Mouse (Mus musculus) lung, adult 2 months (tissue): ENCODE measurements at regions not wholly inside any gene's neighbourhood (a gene's known extent, or its start where the extent isn't known, plus 50 kb on each side); places are given as distances from the start of the nearest gene placed in this dataset.

Source experiments
- DNase-seq: peaks from one replicate; pipeline ENCODE4 v3.0.0; 2022
- H3K4me1 ChIP-seq: fragments of 200-500 bp; 2 replicates; pipeline ENCODE4 v1.6.1; 2011; ENCODE audit warnings: low read length; ENCODE audit not compliant: control insufficient read depth, insufficient read depth
- H3K4me3 ChIP-seq: fragments of 200-500 bp; replicated peaks from 2 replicates; pipeline ENCODE3; 2011; ENCODE audit warnings: low read depth, mild to moderate bottlenecking, control low read depth, low read length; ENCODE audit errors: extremely low read depth
- CTCF ChIP-seq: fragments of 200-500 bp; IDR thresholded peaks from 2 replicates; pipeline ENCODE4 v1.5.1; 2011; ENCODE audit warnings: mild to moderate bottlenecking, low read length, control low read depth; ENCODE audit not compliant: insufficient read depth
- POLR2A ChIP-seq: fragments of 200-500 bp; IDR thresholded peaks from 2 replicates; pipeline ENCODE4 v1.6.1; 2011; ENCODE audit warnings: low read depth, mild to moderate bottlenecking, control low read depth, low read length, borderline replicate concordance; ENCODE audit errors: extremely low read depth
- WGBS: fragments of 180-500 bp; shearing (Covaris S2); methylation state at CpG from one replicate; pipeline ENCODE4 v1.1.7; 2018; 5-methylcytosine and 5-hydroxymethylcytosine counted together

DNA sequence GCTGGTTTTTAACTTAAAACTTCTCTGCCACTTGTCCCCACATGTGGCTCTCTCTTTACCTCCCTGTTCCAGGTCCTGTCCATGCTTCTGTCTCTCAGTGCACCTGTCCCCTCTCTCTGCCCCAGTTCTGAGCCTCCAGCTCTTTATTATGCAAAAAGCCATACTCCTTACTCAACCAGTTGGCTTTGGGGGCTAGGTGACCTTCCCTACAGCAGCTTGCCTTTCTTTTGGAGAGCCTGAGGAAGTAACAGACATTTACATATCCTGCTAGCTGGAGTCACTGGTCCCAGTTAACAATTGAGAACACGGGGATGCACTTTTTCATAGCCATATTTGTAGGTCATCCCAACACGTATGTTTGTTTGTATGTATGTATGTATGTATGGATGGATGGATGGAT, 130.8 kb downstream of the Bmp7 start:
- Histone ChIP-seq H3K4me1 (no peaks in the 10 kb centered on the region), H3K4me3 (no peak overlapping the region)
- DNase-seq: no peak
- WGBS: 86% methylated on average over 2 of the region's 2 CpGs
- TF ChIP-seq POLR2A (no peak), CTCF (no peak)

DNA sequence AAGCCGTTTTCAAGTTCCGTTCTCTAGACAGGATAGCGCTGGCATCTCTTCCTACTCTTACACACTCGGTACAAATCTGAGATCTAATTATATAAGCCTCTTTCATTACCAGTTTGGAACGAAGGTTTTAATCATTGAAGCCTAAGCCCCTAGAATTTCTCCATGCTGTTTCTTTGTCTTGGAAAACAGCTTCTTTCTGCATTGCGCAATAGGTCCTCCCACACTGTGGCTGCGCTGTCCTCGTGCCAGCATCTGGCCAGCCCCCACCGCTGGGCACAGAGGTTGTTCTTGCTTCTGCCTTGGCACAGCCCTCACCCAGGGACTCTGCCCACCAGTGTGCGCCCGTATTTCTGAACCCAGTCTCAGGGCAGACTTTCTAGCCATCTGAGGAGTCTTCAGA, 126.8 kb downstream of the Bmp7 start:
- no peak for TF ChIP-seq CTCF
- no peak for TF ChIP-seq POLR2A
- no peaks in the 10 kb centered on the region for H3K4me1 ChIP-seq
- no peak for DNase-seq

DNA sequence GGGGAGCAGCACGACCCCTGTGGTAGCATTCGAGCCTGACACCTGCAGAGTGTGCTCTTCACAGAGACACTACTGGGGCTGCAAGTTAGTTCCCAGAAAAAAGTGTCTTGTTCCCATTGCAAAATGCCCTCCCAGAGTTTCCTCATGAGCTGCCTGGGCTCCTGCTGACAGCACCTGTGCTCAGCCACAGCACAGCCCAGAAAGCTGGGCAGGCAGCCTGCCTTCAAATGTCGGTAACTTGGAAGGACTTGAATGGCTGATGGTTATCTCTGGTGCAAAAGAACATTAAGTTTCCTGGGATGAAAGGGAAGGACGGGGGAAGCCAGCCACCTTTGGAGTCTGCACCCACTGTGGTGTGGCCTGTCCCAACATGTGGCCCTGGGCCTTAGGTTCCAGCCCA, 126.2 kb downstream of the Bmp7 start:
- Histone ChIP-seq H3K4me1 (no peaks in the 10 kb centered on the region), H3K4me3 (no peak overlapping the region)
- WGBS: 53% methylated on average over 4 of the region's 4 CpGs
- no peak for DNase-seq
- TF ChIP-seq POLR2A (no peak), CTCF (no peak)

More for the DNA sequence above, 126.8 kb downstream of the Bmp7 start:
- WGBS: 76% methylated on average over 11 of the region's 11 CpGs
- H3K4me3 ChIP-seq: no peak overlapping the region

DNA sequence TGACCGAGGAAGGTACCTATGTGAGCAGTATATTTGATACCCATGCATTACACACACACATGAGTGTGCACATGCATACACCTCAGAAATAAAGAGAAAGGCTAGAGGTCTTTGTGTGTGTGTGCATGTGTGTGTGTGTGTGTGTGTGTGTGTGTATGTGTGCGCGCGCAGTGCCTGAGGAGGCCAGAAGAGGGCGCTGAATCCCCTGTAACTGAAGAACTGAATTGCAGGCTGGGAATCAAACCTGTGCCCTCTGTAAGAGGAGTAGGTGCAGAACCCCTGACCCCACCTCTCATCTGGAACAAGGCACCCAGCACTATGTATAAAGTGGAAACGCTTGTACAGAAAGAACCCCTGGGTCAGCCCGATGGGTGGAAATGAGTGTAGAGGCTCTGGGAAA, 125.0 kb downstream of the Bmp7 start:
- no peaks in the 10 kb centered on the region for H3K4me1 ChIP-seq
- DNase-seq: no peak
- no peak overlapping the region for H3K4me3 ChIP-seq
- WGBS: 95% methylated on average over 7 of the region's 7 CpGs
- no peak for TF ChIP-seq CTCF
- TF ChIP-seq POLR2A: no peak

DNA sequence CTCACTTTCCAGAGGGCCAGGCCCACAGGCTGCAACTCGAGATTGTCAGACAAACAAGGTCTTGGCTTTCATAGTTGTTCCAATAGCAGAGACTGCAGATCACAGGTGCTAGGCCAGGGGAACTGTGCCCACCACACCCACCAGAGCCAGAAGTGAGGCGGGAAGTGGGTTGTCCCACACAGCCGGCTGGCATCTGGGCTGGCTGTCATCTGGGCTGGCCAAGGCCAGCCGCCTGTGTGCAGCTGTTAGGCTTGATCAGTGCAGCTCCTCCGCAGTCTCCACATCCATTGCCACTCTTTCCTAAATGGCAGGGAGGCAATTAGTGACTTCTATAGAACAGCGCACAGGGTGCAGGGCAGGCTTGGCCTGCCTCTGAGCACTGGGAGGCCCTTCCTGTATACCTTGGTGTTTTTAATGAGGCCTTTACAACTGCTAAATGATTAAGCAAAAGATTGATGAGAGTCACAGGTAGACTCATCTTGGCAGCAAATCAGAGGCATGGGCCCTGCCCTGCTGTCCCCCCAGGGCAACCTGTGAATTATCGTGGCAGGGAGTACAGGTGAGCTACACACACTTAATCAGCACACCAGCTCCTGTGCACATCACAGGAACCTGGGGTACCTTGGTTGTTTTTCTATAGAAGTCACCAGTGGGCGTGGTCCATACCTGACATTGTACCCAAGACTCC, 122.9 kb downstream of the Bmp7 start:
- no peak overlapping the region for H3K4me3 ChIP-seq
- no peak for DNase-seq
- no peaks in the 10 kb centered on the region for H3K4me1 ChIP-seq
- 57% methylated on average over 8 of the region's 8 CpGs for WGBS
- TF ChIP-seq CTCF: no peak
- TF ChIP-seq POLR2A: no peak
